Mouse (Mus musculus) adrenal gland, adult 18-20 months (tissue): ENCODE measurements around the gene Hist3h2a. TPM values are rescaled to one million over a fixed set of nuclear protein-coding genes. Genes with fewer than 3 reads are reported as not detected.
"Not testable (repeated sequence)": the region's sequence is repeated elsewhere in the genome, so short reads cannot be mapped to it uniquely, and the experiment has no call there.

Experiments used
- DNase-seq, 2 experiments: peaks; one replicate each; pipeline ENCODE4 v3.0.0; 2021 to 2022; ENCODE audit warnings: low spot score in 2 of 2
- total RNA-seq, 2 experiments: library from RNA; stranded (reverse); gene quantifications; 1 replicate in 1 of 2; 2 replicates in 1 of 2; pipeline ENCODE4 v1.2.3; 2021

Hist3h2a gene
- total RNA-seq, 2 experiments from 2014 or later = 13.3 to 17.6 TPM

GRCm38 (mm10) chr11:58947306-58947705, 7.2 kb upstream of the Hist3h2a start:
- DNase-seq = no peak

- no peak for DNase-seq
These were observed 6.5 kb upstream of the Hist3h2a start for GRCm38 (mm10) chr11:58947798-58948528.

- peak; percentile 30 to 48 for DNase-seq
These were observed 5.7 kb upstream of the Hist3h2a start, which contains the start of gene Hist3h2ba for GRCm38 (mm10) chr11:58948542-58949479. Hist3h2ba (plus strand) TSS chr11:58948920.

- DNase-seq = no peak
These were observed 4.7 kb upstream of the Hist3h2a start for GRCm38 (mm10) chr11:58949480-58950431.

- DNase-seq = no peak
These were observed 3.3 kb upstream of the Hist3h2a start for GRCm38 (mm10) chr11:58951210-58951609.

GRCm38 (mm10) chr11:58953351-58954169, 925 bp upstream of the Hist3h2a start:
- DNase-seq = peak; percentile 28 to 37

- DNase-seq = not testable (repeated sequence)
These were observed 390 bp upstream of the Hist3h2a start for GRCm38 (mm10) chr11:58954170-58954419.

- DNase-seq = no peak
These were observed 820 bp downstream of the Hist3h2a start for GRCm38 (mm10) chr11:58955143-58955867.

GRCm38 (mm10) chr11:58955868-58956257, 1.4 kb downstream of the Hist3h2a start:
- DNase-seq = no peak

- no peak for DNase-seq
These were observed 2.9 kb downstream of the Hist3h2a start for GRCm38 (mm10) chr11:58957226-58957914.

- DNase-seq = no peak
These were observed 4.1 kb downstream of the Hist3h2a start for GRCm38 (mm10) chr11:58958536-58958935.

GRCm38 (mm10) chr11:58959186-58959825, 4.8 kb downstream of the Hist3h2a start:
- DNase-seq = no peak

- DNase-seq = peak; percentile 62 to 64
These were observed 5.5 kb downstream of the Hist3h2a start for GRCm38 (mm10) chr11:58959921-58960465.

- DNase-seq = no peak
These were observed 7.1 kb downstream of the Hist3h2a start for GRCm38 (mm10) chr11:58961364-58962177.

- no peak for DNase-seq
These were observed 9.1 kb downstream of the Hist3h2a start for GRCm38 (mm10) chr11:58963543-58963942.

GRCm38 (mm10) chr11:58964216-58964615, 9.7 kb downstream of the Hist3h2a start:
- no peak for DNase-seq
